Mouse (Mus musculus) G1E (cell line): ENCODE data around the gene Mipep.

ENCODE experiments used
- CTCF ChIP-seq: IDR thresholded peaks from 2 replicates; pipeline ENCODE4 v1.5.1; 2012; ENCODE audit warnings: low read depth, low read length, inconsistent platforms, mixed read lengths
- GATA1 ChIP-seq: IDR thresholded peaks from 2 replicates; pipeline ENCODE4 v1.6.1; 2012; ENCODE audit warnings: borderline replicate concordance, low read length, inconsistent platforms, mixed read lengths
- GATA2 ChIP-seq: IDR thresholded peaks from 2 replicates; pipeline ENCODE4 v1.6.1; 2012; ENCODE audit warnings: low read depth, low read length, inconsistent platforms, borderline replicate concordance
- POLR2AphosphoS5 ChIP-seq: IDR thresholded peaks from 2 replicates; pipeline ENCODE4 v1.6.1; 2012; ENCODE audit warnings: low read depth, low read length, inconsistent platforms; ENCODE audit not compliant: insufficient replicate concordance
- TAL1 ChIP-seq: conservative IDR thresholded peaks from 2 replicates; pipeline ENCODE4 v1.6.1; 2012; ENCODE audit warnings: low read depth, low read length, inconsistent platforms, mixed read lengths

GRCm38 (mm10) chr14:60739616-60740015 lies 44.8 kb upstream of the Mipep start:
- TF ChIP-seq CTCF (no peak), TAL1 (no peak), GATA1 (no peak), GATA2 (no peak), POLR2AphosphoS5 (no peak)
